ENCODE assay signal across 1 mouse cellular context in the genomic region with DNA sequence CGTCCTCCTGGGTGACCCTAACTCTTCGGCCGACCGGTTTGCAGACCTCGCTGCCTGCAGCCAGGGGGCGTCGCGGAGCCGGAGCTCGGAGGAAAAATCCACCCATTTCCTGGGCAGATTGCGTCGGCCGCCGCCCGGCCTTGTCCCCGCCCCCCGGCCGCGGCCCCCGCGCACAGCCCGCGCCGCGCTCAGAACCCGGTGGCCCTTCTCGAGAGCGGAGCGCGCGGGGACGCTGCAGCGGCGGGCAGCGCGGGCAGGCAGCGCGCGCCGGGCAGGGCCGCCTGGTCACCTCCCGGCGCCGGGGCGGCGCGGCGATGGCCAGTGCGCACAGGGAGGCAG.
TF ChIP-seq lines count a peak whose summit lies in the region.

No protein-coding gene starts in this region.

TF ChIP-seq in CH12.LX, 34 proteins besides CTCF, POLR2A, EP300 and RAD21 (continued from another document):
- TF ChIP-seq RCOR1 (conservative IDR thresholded peaks at IDR 0.05; ENCODE audit: low read depth, low read length), result no peak
- TF ChIP-seq MAFK (IDR thresholded peaks at IDR 0.05; ENCODE audit: insufficient replicate concordance, low read length), result no peak
- no peak for TF ChIP-seq MAZ (IDR thresholded peaks at IDR 0.05; ENCODE audit: low read depth, low read length)
- no peak for TF ChIP-seq JUND (conservative IDR thresholded peaks at IDR 0.05; ENCODE audit: low read depth, low read length)
- peak; percentile 59 for TF ChIP-seq ELF1 (IDR thresholded peaks at IDR 0.05; ENCODE audit: low read depth, low read length)
- TF ChIP-seq USF2 (conservative IDR thresholded peaks at IDR 0.05; ENCODE audit: low read depth, low read length), result no peak
- no peak for TF ChIP-seq KAT2A (IDR thresholded peaks at IDR 0.05; ENCODE audit: insufficient replicate concordance, low read length)
- TF ChIP-seq SMC3 (IDR thresholded peaks at IDR 0.05; ENCODE audit: low read depth, low read length), result peak; percentile 92
- no peak for TF ChIP-seq JUN (IDR thresholded peaks at IDR 0.05; ENCODE audit: insufficient read depth, low read depth, low read length)
- no peak for TF ChIP-seq MAX (IDR thresholded peaks at IDR 0.05; ENCODE audit: low read length)
- TF ChIP-seq SIN3A (IDR thresholded peaks at IDR 0.05; ENCODE audit: low read length), result no peak
- no peak for TF ChIP-seq BHLHE40 (IDR thresholded peaks at IDR 0.05; ENCODE audit: low read depth, low read length)
- peak; percentile 26; the same call in 1 of the 2 replicates for TF ChIP-seq TCF12 (IDR thresholded peaks at IDR 0.05; ENCODE audit: low read depth, low read length)
- TF ChIP-seq PAX5 (IDR thresholded peaks at IDR 0.05; ENCODE audit: low read length), result no peak
- no peak for TF ChIP-seq ETS1 (conservative IDR thresholded peaks at IDR 0.05; ENCODE audit: low read depth, low read length)
